ENCODE assay signal across 10 mouse cellular contexts in the genomic region with DNA sequence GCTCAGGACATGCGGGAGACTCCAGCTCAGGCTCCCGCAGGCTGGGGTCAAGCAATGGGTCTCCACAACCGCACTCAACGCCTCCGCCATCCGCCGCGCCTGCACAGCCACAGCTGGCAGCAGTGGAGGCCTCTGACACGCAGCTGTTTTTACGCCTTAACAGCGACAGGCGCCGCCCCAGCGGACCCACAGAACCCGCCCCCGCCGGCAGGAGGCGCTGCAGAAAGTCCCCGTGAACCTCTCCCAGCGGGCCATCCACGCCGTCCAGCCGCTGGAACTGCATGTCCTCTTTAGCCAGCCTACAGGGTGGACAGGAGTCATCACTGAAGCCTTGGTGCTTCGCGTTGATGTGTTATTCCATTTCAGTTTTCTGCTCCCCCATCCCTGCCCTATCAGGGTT. TPM values are rescaled to one million over a fixed set of nuclear protein-coding genes. Genes with fewer than 3 reads are reported as not detected.
DNase-seq lines count a peak whose midpoint lies in the region; ATAC-seq and TF ChIP-seq lines count a peak whose summit lies in the region.
"Had no signal": no experiment of that assay in that cellular context is flagged by ENCODE, and none has a peak within 500 bp of the region (broad histone marks: within the 10 kb centered on the region; RNA-seq: fewer than 3 reads in every experiment).

No protein-coding gene starts in this region.

- H3K4me3 ChIP-seq in cerebellum, adult 2 months (replicated peaks; ENCODE audit: insufficient read depth, low read depth, low read length) = no peak overlapping the region
- no peak overlapping the region for H3K4me3 ChIP-seq in midbrain, postnatal 0 days (ENCODE audit: low read depth, low read length)
- H3K4me3 ChIP-seq in midbrain, embryonic 10.5 days = no peak overlapping the region
- H3K4me3 ChIP-seq: limb, embryonic 13.5 days had no signal

- H3K4me1 ChIP-seq in cerebellum, adult 2 months (ENCODE audit: control insufficient read depth, insufficient read depth, low read length) = no peaks in the 10 kb centered on the region
- H3K4me1 ChIP-seq in midbrain, postnatal 0 days (ENCODE audit: insufficient read depth, low read length) = no peaks in the 10 kb centered on the region
- peaks cover 4% of the 10 kb centered on the region for H3K4me1 ChIP-seq in midbrain, embryonic 10.5 days
- H3K4me1 ChIP-seq: limb, embryonic 13.5 days had no signal

- no peak for DNase-seq in cerebellum, adult 2 months
- DNase-seq in midbrain, postnatal 0 days (ENCODE audit: low spot score) = no peak
- no peak for DNase-seq in midbrain, embryonic 10.5 days (ENCODE audit: low spot score)
- peak; percentile 65 to 72 for DNase-seq in kidney, postnatal 4 days
- DNase-seq in retina, embryonic 14.5 days (ENCODE audit: low spot score) = peak; percentile 51
- DNase-seq in left cerebral cortex, adult 8-10 months (ENCODE audit: low spot score in 2 of 2) = no peak
- DNase-seq in cerebellum, postnatal 25 days = no peak

- no peak for TF ChIP-seq POLR2A in cerebellum, adult 2 months (IDR thresholded peaks at IDR 0.05; ENCODE audit: borderline replicate concordance, insufficient read depth, low read length)

- H3K27ac ChIP-seq in cerebellum, adult 2 months (ENCODE audit: insufficient read depth, low read length) = no peak overlapping the region
- no peak overlapping the region for H3K27ac ChIP-seq in midbrain, postnatal 0 days (ENCODE audit: low read depth, low read length)
- no peak overlapping the region for H3K27ac ChIP-seq in midbrain, embryonic 10.5 days (replicated peaks)
- H3K27ac ChIP-seq: limb, embryonic 13.5 days had no signal

- 14% methylated on average over 25 of the region's 25 CpGs for WGBS in cerebellum, adult 2 months
- WGBS in midbrain, postnatal 0 days = 19% methylated on average over 24 of the region's 25 CpGs
- WGBS in midbrain, embryonic 10.5 days = 14% methylated on average over 25 of the region's 25 CpGs

- H3K27me3 ChIP-seq in cerebellum, adult 2 months (ENCODE audit: control insufficient read depth, insufficient read depth, low read length) = peaks cover 6% of the 10 kb centered on the region; the same call in 1 of the 2 replicates
- H3K27me3 ChIP-seq in midbrain, postnatal 0 days (ENCODE audit: insufficient read depth, low read length) = peaks cover 21% of the 10 kb centered on the region
- H3K27me3 ChIP-seq in midbrain, embryonic 10.5 days (ENCODE audit: low read depth, poor library complexity, severe bottlenecking) = peaks cover 54% of the 10 kb centered on the region

- no peaks in the 10 kb centered on the region for H3K9me3 ChIP-seq in midbrain, postnatal 0 days (ENCODE audit: low read length)
- no peaks in the 10 kb centered on the region for H3K9me3 ChIP-seq in midbrain, embryonic 10.5 days (replicated peaks)
- H3K9me3 ChIP-seq: limb, embryonic 13.5 days had no signal

- no peak overlapping the region for H3K9ac ChIP-seq in midbrain, postnatal 0 days (replicated peaks; ENCODE audit: low read length, poor library complexity, severe bottlenecking)
- H3K9ac ChIP-seq: limb, embryonic 13.5 days had no signal

- 0 out of 2 replicates have a peak, but pooled peaks have one; percentile 10 for TF ChIP-seq CTCF in cerebellum, adult 2 months (IDR thresholded peaks at IDR 0.05; ENCODE audit: borderline replicate concordance, insufficient read depth, low read depth, low read length)
- TF ChIP-seq CTCF in midbrain, postnatal 0 days (IDR thresholded peaks at IDR 0.05) = peak; percentile 25; the same call in 1 of the 2 replicates

- no peak overlapping the region for H3K4me2 ChIP-seq in midbrain, postnatal 0 days (ENCODE audit: low read depth, low read length, poor library complexity, severe bottlenecking)
- H3K4me2 ChIP-seq: limb, embryonic 13.5 days had no signal

- no peak for ATAC-seq in cerebellum, adult (ENCODE audit: insufficient number of reproducible peaks, low FRiP score, low TSS enrichment)
- ATAC-seq in midbrain, postnatal 0 days (ENCODE audit: low FRiP score) = no peak

- 0 out of 2 replicates have a peak, but pooled peaks cover 5% of the 10 kb centered on the region for H3K36me3 ChIP-seq in midbrain, postnatal 0 days (ENCODE audit: insufficient read depth, low read length)
- no peaks in the 10 kb centered on the region for H3K36me3 ChIP-seq in midbrain, embryonic 10.5 days

RNA-seq across cellular contexts. Expression of a gene that starts 6.6 kb away (rescaled TPM):
- polyA plus RNA-seq in cerebellum, adult 2 months (2012; rRNA removed) = 0.06 and 0.07 TPM in 2 replicates
- total RNA-seq in midbrain, postnatal 0 days (2014; rRNA removed) = 0.47 TPM in 1 of 2 replicates, not detected in the other
- 0.15 and 0.27 TPM in 2 replicates for polyA plus RNA-seq in midbrain, postnatal 0 days (2015; fragmentation: Nextera tagmentation; extraction: Ambion mirVana)
- polyA plus RNA-seq in midbrain, embryonic 10.5 days (2016; fragmentation: Nextera tagmentation; extraction: Ambion mirVana) = not detected in 2 replicates
- total RNA-seq in left cerebral cortex, adult 8-10 months (2022) = not detected
- polyA plus RNA-seq: embryonic facial prominence, embryonic 11.5 days; limb, embryonic 13.5 days had no signal

RNA-seq across cellular contexts. Expression of a gene that starts 17.3 kb away (rescaled TPM):
- 14.1 and 14.2 TPM in 2 replicates for polyA plus RNA-seq in cerebellum, adult 2 months (2012; rRNA removed)
- total RNA-seq in midbrain, postnatal 0 days (2014; rRNA removed) = 21.4 and 32.5 TPM in 2 replicates
- polyA plus RNA-seq in midbrain, postnatal 0 days (2015; fragmentation: Nextera tagmentation; extraction: Ambion mirVana) = 40.1 and 41.3 TPM in 2 replicates
- 18.2 and 18.4 TPM in 2 replicates for polyA plus RNA-seq in midbrain, embryonic 10.5 days (2016; fragmentation: Nextera tagmentation; extraction: Ambion mirVana)
- total RNA-seq in left cerebral cortex, adult 8-10 months (2022) = 10 to 100 TPM in 2 of 4 experiments, 1 to 10 TPM in 2; 9.0 to 13.0 (median 10.3) TPM

RNA-seq across cellular contexts. Expression of a gene that starts 17.4 kb away (rescaled TPM):
- 291 and 296 TPM in 2 replicates for polyA plus RNA-seq in cerebellum, adult 2 months (2012; rRNA removed)
- 123 and 172 TPM in 2 replicates for total RNA-seq in midbrain, postnatal 0 days (2014; rRNA removed)
- 137 and 151 TPM in 2 replicates for polyA plus RNA-seq in midbrain, postnatal 0 days (2015; fragmentation: Nextera tagmentation; extraction: Ambion mirVana)
- 160 and 164 TPM in 2 replicates for polyA plus RNA-seq in midbrain, embryonic 10.5 days (2016; fragmentation: Nextera tagmentation; extraction: Ambion mirVana)
- total RNA-seq in left cerebral cortex, adult 8-10 months (2022) = 100 to 1,000 TPM; 126 to 130 (median 127) TPM

RNA-seq across cellular contexts. Expression of a gene that starts 18.9 kb away (rescaled TPM):
- polyA plus RNA-seq in cerebellum, adult 2 months (2012; rRNA removed) = 138 and 150 TPM in 2 replicates
- 266 and 292 TPM in 2 replicates for total RNA-seq in midbrain, postnatal 0 days (2014; rRNA removed)
- 144 and 145 TPM in 2 replicates for polyA plus RNA-seq in midbrain, postnatal 0 days (2015; fragmentation: Nextera tagmentation; extraction: Ambion mirVana)
- polyA plus RNA-seq in midbrain, embryonic 10.5 days (2016; fragmentation: Nextera tagmentation; extraction: Ambion mirVana) = 140 and 146 TPM in 2 replicates
- total RNA-seq in left cerebral cortex, adult 8-10 months (2022) = 100 to 1,000 TPM; 100 to 127 (median 115) TPM

RNA-seq across cellular contexts. Expression of a gene that starts 29.0 kb away (rescaled TPM):
- 92.0 and 97.9 TPM in 2 replicates for polyA plus RNA-seq in cerebellum, adult 2 months (2012; rRNA removed)
- 173 and 174 TPM in 2 replicates for total RNA-seq in midbrain, postnatal 0 days (2014; rRNA removed)
- polyA plus RNA-seq in midbrain, postnatal 0 days (2015; fragmentation: Nextera tagmentation; extraction: Ambion mirVana) = 53.5 and 53.7 TPM in 2 replicates
- 28.6 and 34.9 TPM in 2 replicates for polyA plus RNA-seq in midbrain, embryonic 10.5 days (2016; fragmentation: Nextera tagmentation; extraction: Ambion mirVana)
- 100 to 1,000 TPM; 134 to 186 (median 156) TPM for total RNA-seq in left cerebral cortex, adult 8-10 months (2022)

Comparison
In these comparisons a context has a peak if more than half of its experiments do, and no peak if none do; other contexts are left out.
1. DNase-seq: peak in kidney, postnatal 4 days (2 of 2) and retina, embryonic 14.5 days (single experiment); none in cerebellum, adult 2 months (0 of 2), midbrain, postnatal 0 days (single experiment), midbrain, embryonic 10.5 days (single experiment), left cerebral cortex, adult 8-10 months (0 of 2) and cerebellum, postnatal 25 days (0 of 2).